Comparison of ENCODE assay signal across 24 mouse cellular contexts in genomic region chr12:33541566-33541965, GRCm38 (mm10).
DNase-seq lines count a peak whose midpoint lies in the region; ATAC-seq lines count a peak whose summit lies in the region.
"Had no signal": no experiment of that assay in that cellular context is flagged by ENCODE, and none has a peak within 500 bp of the region (broad histone marks: within the 10 kb centered on the region; RNA-seq: fewer than 3 reads in every experiment).

No protein-coding gene starts in this region.

- H3K4me2 ChIP-seq in hindbrain, embryonic 16.5 days (ENCODE audit: low read length): no peak overlapping the region
- H3K4me2 ChIP-seq in hindbrain, embryonic 13.5 days: no peak overlapping the region
- H3K4me2 ChIP-seq: embryonic facial prominence, embryonic 15.5 days; heart, embryonic 13.5 days; limb, embryonic 12.5 days; liver, embryonic 12.5 days; lung, embryonic 14.5 days had no signal

- 0 out of 2 replicates have a peak, but pooled peaks have one; percentile 75 for ATAC-seq in hindbrain, embryonic 16.5 days
- ATAC-seq in hindbrain, embryonic 13.5 days (ENCODE audit: low FRiP score): no peak
- ATAC-seq: inflammation-experienced regulatory T-cells, adult 6 months; liver, embryonic 12.5 days had no signal

- H3K4me1 ChIP-seq in hindbrain, embryonic 16.5 days (ENCODE audit: control insufficient read depth, insufficient read depth, low read depth, low read length): no peaks in the 10 kb centered on the region
- no peaks in the 10 kb centered on the region; the same call in 1 of the 2 replicates for H3K4me1 ChIP-seq in hindbrain, embryonic 13.5 days (replicated peaks)
- H3K4me1 ChIP-seq: embryonic facial prominence, embryonic 15.5 days; forebrain, embryonic 10.5 days; heart, embryonic 13.5 days; limb, embryonic 12.5 days; liver, embryonic 12.5 days had no signal

- H3K27ac ChIP-seq in hindbrain, embryonic 16.5 days (ENCODE audit: low read depth, low read length): no peak overlapping the region
- H3K27ac ChIP-seq in hindbrain, embryonic 13.5 days: no peak overlapping the region
- H3K27ac ChIP-seq: embryonic facial prominence, embryonic 15.5 days; forebrain, embryonic 10.5 days; heart, embryonic 13.5 days; layer of hippocampus, adult 2 months; limb, embryonic 12.5 days; liver, embryonic 12.5 days; macrophage had no signal

- 74% methylated on average over 7 of the region's 7 CpGs for WGBS in hindbrain, embryonic 16.5 days
- WGBS in hindbrain, embryonic 13.5 days: 74% methylated on average over 7 of the region's 7 CpGs

- no peaks in the 10 kb centered on the region for H3K36me3 ChIP-seq in hindbrain, embryonic 16.5 days (ENCODE audit: control insufficient read depth, insufficient read depth, low read length)
- no peaks in the 10 kb centered on the region for H3K36me3 ChIP-seq in hindbrain, embryonic 13.5 days
- H3K36me3 ChIP-seq: embryonic facial prominence, embryonic 15.5 days; forebrain, embryonic 10.5 days; heart, embryonic 13.5 days; limb, embryonic 12.5 days; liver, embryonic 12.5 days had no signal

- H3K27me3 ChIP-seq in hindbrain, embryonic 16.5 days (replicated peaks; ENCODE audit: control insufficient read depth, insufficient read depth, low read length): no peaks in the 10 kb centered on the region
- H3K27me3 ChIP-seq in hindbrain, embryonic 13.5 days: no peaks in the 10 kb centered on the region
- H3K27me3 ChIP-seq: embryonic facial prominence, embryonic 15.5 days; heart, embryonic 13.5 days; limb, embryonic 12.5 days; liver, embryonic 12.5 days had no signal

- DNase-seq in brain, adult 2 months (ENCODE audit: low read depth, low spot score): peak; percentile 37
- DNase-seq in frontal cortex, postnatal 36 days (ENCODE audit: low spot score in 2 of 2): peak; percentile 8 to 27
- peak; percentile 9 to 31 for DNase-seq in right cerebral cortex, adult 2 months (ENCODE audit: low spot score in 2 of 2)
- no peak for DNase-seq in gastrocnemius, adult 18-20 months (ENCODE audit: low spot score)
- DNase-seq in cerebellum, adult 8-10 months: no peak
- no peak for DNase-seq in cerebellum, postnatal 14 days
- DNase-seq: adrenal gland, adult 2 months; cerebellum, postnatal 36 days; heart, adult 18-20 months; kidney, adult 2 months; kidney, postnatal 10 days; lung, embryonic 14.5 days; thymus, adult 18-20 months; thymus, postnatal 4 days had no signal

- no peak overlapping the region for H3K9ac ChIP-seq in hindbrain, embryonic 16.5 days (ENCODE audit: low read depth, low read length)
- no peak overlapping the region for H3K9ac ChIP-seq in hindbrain, embryonic 13.5 days
- H3K9ac ChIP-seq: embryonic facial prominence, embryonic 15.5 days; heart, embryonic 13.5 days; limb, embryonic 12.5 days; liver, embryonic 12.5 days; lung, embryonic 14.5 days had no signal

- no peaks in the 10 kb centered on the region for H3K9me3 ChIP-seq in hindbrain, embryonic 16.5 days (ENCODE audit: control insufficient read depth, low read length)
- H3K9me3 ChIP-seq in hindbrain, embryonic 13.5 days: no peaks in the 10 kb centered on the region
- H3K9me3 ChIP-seq: embryonic facial prominence, embryonic 15.5 days; forebrain, embryonic 10.5 days; heart, embryonic 13.5 days; limb, embryonic 12.5 days; liver, embryonic 12.5 days had no signal

- H3K4me3 ChIP-seq in hindbrain, embryonic 16.5 days (ENCODE audit: low read length): no peak overlapping the region
- H3K4me3 ChIP-seq in hindbrain, embryonic 13.5 days: no peak overlapping the region
- H3K4me3 ChIP-seq: embryonic facial prominence, embryonic 15.5 days; forebrain, embryonic 10.5 days; heart, embryonic 13.5 days; layer of hippocampus, adult 2 months; limb, embryonic 12.5 days; liver, embryonic 12.5 days had no signal

Comparison
In these comparisons a context has a peak if more than half of its experiments do, and no peak if none do; other contexts are left out.
1. DNase-seq: peak in brain, adult 2 months (single experiment), frontal cortex, postnatal 36 days (2 of 2) and right cerebral cortex, adult 2 months (2 of 2); none in gastrocnemius, adult 18-20 months (single experiment), cerebellum, adult 8-10 months (single experiment) and cerebellum, postnatal 14 days (0 of 2).